Mouse (Mus musculus) brain, embryonic 14.5 days (tissue): ENCODE results near the gene Stradb. TPM values are rescaled to one million over a fixed set of nuclear protein-coding genes. Genes with fewer than 3 reads are reported as not detected.

ENCODE experiments used
- DNase-seq: peaks from one replicate; pipeline ENCODE4 v3.0.0-alpha.2; 2011; ENCODE audit warnings: low read depth
- CTCF ChIP-seq: fragments of 200-500 bp; IDR thresholded peaks from 2 replicates; pipeline ENCODE4 v1.5.1; 2012; ENCODE audit warnings: inconsistent platforms, mild to moderate bottlenecking, moderate library complexity, borderline replicate concordance; ENCODE audit not compliant: insufficient read depth, insufficient read length; ENCODE audit errors: extremely low read depth
- POLR2A ChIP-seq: fragments of 200-500 bp; IDR thresholded peaks from 2 replicates; pipeline ENCODE4 v1.6.1; 2012; ENCODE audit warnings: mild to moderate bottlenecking, inconsistent platforms, borderline replicate concordance; ENCODE audit not compliant: poor library complexity, insufficient read depth, insufficient read length, severe bottlenecking; ENCODE audit errors: extremely low read depth
- polyA plus RNA-seq: library from polyadenylated mRNA; depleted of rRNA; stranded (reverse); fragments of >200 nt; gene quantifications from 2 replicates; pipeline ENCODE4 v1.2.3, GENCODE M21; 2012

Stradb gene
- polyA plus RNA-seq, 1 experiment = 45.4 TPM

DNA sequence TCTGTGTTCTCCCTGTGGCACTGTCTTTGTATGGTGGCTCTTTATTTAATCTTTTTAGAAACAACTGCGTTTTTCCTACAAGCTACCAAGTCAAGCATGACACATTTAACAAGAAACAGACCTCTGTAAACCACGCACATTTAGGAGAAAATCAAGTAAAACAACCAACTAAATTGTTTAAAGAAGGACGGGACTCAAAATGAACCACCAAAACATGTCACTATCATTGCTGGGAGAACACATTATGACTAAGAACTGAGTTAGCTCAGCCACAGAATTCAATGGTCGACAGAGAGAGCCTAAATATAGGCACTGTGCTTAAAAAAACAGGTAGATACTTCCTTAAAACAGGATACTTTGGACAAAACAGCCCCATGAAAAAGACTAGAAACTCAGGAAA is 20.3 kb upstream of the Stradb start:
- TF ChIP-seq POLR2A (no peak), CTCF (no peak)
- DNase-seq = no peak

DNA sequence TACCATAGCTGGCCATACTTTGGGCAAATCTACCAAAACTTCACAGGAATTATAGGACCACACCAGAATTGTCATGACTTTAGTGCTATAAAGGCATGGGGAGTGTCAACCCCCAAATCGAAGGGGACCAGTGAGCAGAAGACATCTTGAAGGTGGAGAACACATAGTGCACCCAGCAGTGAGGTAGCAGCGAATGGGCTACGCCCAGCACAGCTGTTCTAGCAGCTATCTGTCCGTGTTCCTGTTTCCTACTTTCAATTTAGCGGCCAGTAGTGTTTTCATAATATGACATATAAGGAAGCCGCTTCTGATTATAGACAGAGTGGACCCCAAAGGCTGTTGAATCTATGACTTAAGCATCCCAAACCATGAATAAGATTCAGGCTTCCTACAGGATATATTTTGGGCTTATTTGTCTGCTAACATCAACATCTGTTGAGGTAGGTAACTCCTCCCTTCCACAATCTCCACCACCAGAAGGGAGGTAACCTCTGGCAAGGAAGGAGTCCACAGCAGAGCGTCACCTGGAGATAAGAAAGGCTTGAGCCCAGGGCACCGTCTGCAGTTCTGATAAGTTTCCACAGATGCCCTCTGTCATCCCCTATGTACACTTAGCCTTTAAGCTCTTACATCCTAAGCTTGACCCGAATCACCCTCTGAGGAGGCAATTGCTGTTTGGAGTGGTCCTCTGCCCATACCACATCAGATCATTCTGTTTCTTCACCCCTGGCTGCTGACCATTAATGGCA is 19.5 kb upstream of the Stradb start:
- no peak for TF ChIP-seq POLR2A
- no peak for TF ChIP-seq CTCF
- no peak for DNase-seq

DNA sequence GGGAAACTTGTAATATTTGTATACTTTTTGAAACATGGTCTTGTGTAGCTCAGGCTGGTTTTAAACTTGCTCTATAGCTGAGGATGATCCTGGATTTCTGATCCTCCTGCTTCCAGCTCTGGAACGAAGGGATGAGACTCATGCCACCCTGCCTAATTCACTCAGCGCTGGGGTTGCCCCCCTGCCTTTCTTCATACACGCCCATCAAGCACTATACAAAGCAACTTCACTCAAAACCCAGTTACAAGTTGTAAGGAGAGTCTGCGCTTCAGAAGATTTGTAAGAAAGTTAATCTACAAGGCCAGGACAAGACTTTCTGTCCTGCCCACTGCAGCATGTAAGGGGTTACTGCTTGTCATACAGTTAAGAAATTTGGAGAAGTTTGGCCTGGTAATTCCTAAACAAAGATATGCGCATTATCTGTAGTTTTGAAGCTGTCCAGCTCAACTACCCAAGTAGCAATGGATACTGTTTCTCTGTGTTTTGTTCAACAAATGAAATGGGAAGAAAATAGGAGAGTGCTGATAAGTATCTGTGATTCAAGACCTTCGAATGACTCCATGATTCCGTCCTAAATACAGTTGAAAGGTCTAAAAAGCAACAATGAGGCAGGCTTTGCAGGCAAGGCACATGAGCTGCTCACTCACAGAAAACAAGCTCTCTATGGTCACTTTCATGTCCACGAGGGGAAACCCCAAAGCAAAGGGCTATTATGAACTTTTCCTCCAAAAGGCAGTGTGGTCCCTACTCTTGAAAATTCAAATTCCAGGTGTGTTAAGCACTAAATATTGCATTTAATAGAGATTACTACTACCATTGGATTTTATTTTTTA is 18.5 kb upstream of the Stradb start:
- no peak for TF ChIP-seq POLR2A
- TF ChIP-seq CTCF = no peak
- no peak for DNase-seq

DNA sequence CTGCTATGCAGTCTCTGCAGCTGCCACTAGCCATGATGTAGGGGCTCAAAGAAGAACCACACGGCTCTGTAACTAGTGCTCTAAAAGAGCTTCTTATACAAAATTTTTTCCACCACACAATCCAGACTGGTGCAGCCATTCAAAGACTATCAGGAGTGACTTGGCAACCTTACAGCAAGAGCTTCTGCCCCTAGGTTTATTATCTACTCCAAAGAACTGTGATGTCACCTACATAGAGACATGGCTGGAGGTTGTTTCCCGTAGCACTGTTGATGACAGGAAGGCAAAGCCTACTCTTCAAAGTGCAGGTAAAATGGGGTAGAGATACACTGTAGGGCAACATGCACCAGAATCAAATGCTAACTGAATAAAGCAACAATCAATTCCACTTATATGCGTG is 17.6 kb upstream of the Stradb start:
- DNase-seq = no peak
- TF ChIP-seq POLR2A (no peak), CTCF (no peak)

DNA sequence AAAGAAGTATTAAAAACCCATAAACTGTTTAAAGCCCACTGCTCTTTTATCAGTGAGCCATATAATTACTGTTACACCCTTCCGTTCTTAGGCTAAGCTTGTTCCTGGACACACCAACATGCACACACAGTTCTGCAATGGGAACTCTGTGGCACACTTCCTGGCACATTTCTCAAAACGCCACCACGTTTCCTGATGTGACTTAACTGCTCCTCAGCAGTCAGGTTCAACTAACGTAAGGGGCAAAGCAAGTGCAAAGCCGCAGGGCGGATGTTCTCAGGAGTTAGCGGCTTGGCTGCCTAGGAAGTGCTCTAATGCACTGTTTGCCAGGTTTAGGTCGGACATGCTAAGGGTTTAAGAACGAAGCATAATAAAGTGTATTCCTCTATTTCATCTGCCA is 17.1 kb upstream of the Stradb start:
- no peak for DNase-seq
- TF ChIP-seq CTCF (no peak), POLR2A (no peak)

DNA sequence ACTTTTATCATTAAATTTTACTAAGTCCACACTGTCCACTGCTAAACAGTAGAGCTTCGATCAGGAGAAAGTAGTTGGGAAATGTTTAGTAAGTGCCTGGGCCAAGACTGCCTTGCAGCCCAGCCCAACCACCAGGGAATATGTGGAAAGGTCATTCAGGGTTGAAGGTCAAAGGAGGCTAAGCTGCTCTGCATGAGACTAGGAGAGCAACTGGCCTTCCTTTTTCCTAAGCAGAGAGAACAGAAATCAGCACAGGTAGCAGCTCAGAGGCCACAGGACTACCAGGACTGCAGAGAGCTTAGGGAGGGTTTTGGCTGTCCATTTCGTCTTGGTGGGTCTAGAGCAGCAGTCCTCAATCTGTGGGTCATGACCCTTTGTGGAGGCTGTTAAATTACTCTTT is 15.4 kb upstream of the Stradb start:
- no peak for TF ChIP-seq CTCF
- TF ChIP-seq POLR2A = no peak
- DNase-seq = no peak

DNA sequence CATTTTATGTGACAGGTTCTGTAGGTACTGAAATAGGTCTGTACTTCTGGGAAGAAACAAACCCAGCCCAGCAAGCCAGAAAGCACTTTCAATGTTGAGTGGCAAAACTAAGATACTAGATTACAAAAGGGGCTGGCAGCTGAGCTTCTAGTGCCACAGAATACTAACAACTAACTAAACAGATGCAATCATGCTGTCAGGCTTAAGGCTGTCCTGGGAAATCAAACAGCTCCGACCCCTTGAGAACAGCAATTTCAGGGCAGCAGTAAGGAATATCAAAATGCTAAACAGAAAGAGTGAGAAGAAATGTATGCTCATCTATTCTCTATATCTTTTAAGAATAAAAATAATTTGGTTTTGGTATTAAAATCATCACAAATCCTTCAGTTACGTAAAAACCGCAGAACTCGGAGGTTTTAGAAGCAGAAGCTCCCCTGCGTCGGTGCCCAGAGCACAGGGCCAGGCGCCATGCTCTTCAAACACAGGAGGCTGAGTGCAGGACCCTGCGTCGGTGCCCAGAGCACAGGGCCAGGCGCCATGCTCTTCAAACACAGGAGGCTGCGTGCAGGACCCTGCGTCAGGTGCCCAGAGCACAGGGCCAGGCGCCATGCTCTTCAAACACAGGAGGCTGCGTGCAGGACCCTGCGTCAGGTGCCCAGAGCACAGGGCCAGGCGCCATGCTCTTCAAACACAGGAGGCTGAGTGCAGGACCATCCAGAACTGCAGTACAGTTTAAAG is 14.4 kb upstream of the Stradb start:
- DNase-seq = peak; percentile 46

DNA sequence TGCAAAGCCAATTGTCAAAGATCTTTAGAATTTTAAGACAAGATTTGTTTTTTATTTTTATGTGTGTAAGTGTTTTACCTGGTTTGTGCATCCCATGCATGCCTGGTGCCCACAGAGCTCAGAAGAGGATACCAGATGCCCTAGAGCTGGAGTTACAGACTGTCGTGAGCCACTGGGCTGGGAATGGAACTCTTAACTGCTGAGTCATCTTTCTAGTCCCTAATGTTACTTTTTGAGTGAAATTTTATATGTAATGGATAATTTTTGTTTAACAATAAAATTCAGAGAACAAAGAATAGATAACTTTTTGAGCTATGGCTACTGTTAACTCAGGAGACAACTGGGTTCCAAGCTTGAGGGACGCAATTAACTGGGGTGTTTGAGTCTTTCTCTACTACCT is 13.6 kb upstream of the Stradb start:
- TF ChIP-seq CTCF (no peak), POLR2A (no peak)
- no peak for DNase-seq

DNA sequence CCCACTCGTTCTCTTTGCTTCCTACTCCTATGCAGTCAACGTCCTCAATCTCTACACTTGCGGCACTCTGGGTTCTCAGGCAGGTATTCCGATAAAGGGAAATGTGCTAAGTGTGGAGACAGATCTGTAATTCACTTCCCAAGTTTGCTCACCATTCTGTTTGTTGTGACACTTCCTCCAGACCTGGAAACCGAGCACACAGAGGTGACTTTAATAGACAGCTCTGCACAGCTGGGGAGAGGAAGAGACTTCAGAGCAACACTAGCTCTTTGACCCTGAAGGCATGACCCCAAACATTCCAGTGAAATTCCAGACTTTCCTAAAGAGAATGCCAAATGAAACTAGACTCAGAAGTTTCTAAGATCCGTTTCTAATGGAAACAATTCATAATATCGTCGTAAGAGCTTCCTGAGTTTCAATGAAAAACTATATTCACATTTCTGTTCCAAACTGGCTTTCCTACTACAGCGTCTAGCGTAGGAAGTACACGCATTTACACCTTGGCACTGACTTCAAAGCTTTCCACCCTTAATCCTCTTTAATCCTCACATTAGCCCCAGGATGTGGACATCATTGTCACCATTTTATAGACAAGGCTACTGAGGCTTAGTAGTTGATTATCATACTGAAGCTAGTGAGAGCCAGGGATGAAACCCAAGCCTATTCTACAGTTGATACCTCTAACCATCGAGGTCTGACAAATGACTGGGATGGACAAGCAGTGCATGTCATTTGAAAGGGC is 12.0 kb upstream of the Stradb start:
- TF ChIP-seq POLR2A = no peak
- TF ChIP-seq CTCF = no peak
- peak; percentile 22 for DNase-seq

DNA sequence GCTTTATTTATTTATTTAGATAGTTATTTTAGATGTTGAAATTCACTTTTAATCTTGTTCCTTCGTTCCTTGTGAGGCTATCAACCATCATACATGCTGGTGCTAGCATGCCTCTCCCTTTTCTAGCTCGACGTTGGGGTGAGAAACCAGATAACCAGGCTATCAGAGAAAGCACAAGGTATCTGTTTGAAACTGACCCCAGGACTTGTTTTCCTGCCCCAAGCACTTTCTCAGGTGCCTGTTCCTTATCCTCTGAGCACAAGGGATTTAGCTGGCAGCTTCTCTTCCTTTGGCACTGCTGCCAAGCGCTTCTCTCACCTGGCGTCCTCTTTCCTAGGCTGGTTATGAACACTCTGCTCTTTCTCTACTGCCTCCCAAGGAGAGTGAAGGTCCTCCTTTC is 10.9 kb upstream of the Stradb start:
- TF ChIP-seq CTCF (no peak), POLR2A (no peak)
- DNase-seq = no peak

DNA sequence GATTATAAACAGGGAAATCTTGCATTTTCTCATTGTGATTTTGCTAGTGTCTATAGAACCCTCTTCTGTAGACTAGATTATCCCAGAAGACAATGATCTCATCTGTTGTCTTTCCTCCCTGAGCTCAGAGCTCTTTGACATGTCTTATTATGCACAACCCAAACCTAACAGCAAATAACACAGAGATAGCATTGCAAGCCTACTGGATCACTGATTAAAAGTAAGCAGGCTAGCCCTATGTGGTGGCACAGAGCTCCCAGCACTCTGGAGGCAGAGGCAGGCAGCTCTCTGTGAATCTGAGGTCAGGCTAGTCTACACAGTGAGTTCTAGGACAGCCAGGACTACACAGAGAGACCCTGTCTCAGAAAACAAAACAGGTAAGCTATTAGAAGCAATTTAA is 10.5 kb upstream of the Stradb start:
- DNase-seq = no peak
- TF ChIP-seq CTCF (no peak), POLR2A (no peak)
